Mouse (Mus musculus) MEL (cell line): Measurements from ENCODE around the gene Erlin1. TPM values are rescaled to one million over a fixed set of nuclear protein-coding genes. Genes with fewer than 3 reads are reported as not detected.

Experiments
- DNase-seq: peaks from one replicate; pipeline ENCODE4 v3.0.0; 2011; ENCODE audit warnings: low read depth, low spot score
- H3K27ac ChIP-seq: 2 replicates; pipeline ENCODE4 v1.5.1; 2012; ENCODE audit warnings: low read depth, mild to moderate bottlenecking, control low read depth, low read length, moderate library complexity; ENCODE audit not compliant: control insufficient read depth
- H3K27me3 ChIP-seq, 2 experiments: fragments of 150-350 bp in 1 of 2; sonication (generic) in 1 of 2; 2 replicates each; pipeline ENCODE4 v1.6.1; 2012; ENCODE audit warnings: low read length in 2 of 2, mild to moderate bottlenecking in 2 of 2, improper control_type of control experiment in 1 of 2, moderate library complexity in 1 of 2; ENCODE audit not compliant: insufficient read depth in 2 of 2, control insufficient read depth in 1 of 2
- H3K36me3 ChIP-seq, 2 experiments: 2 replicates each; pipeline ENCODE4 v1.6.1; 2012 to 2014; ENCODE audit warnings: low read length in 2 of 2, improper control_type of control experiment in 1 of 2, inconsistent platforms in 1 of 2, mild to moderate bottlenecking in 1 of 2; ENCODE audit not compliant: insufficient read depth in 2 of 2, control insufficient read depth in 1 of 2
- H3K4me1 ChIP-seq, 2 experiments: fragments of 150-350 bp in 1 of 2; sonication (generic) in 1 of 2; 2 replicates each; pipeline ENCODE4 v1.6.1; 2012; ENCODE audit warnings: low read length in 2 of 2, improper control_type of control experiment in 1 of 2, mild to moderate bottlenecking in 1 of 2; ENCODE audit not compliant: insufficient read depth in 2 of 2, control insufficient read depth in 1 of 2
- H3K4me3 ChIP-seq, 2 experiments: fragments of 150-350 bp in 1 of 2; sonication (generic) in 1 of 2; 2 replicates each; pipeline ENCODE4 v1.5.1; 2012; ENCODE audit warnings: low read depth in 2 of 2, low read length in 2 of 2, mild to moderate bottlenecking in 2 of 2, moderate library complexity in 2 of 2, control low read depth in 1 of 2, improper control_type of control experiment in 1 of 2; ENCODE audit not compliant: control insufficient read depth in 1 of 2, insufficient read depth in 1 of 2
- H3K79me2 ChIP-seq: 2 replicates; pipeline ENCODE4 v1.6.1; 2012; ENCODE audit warnings: mild to moderate bottlenecking, low read length, moderate library complexity; ENCODE audit not compliant: control insufficient read depth, poor library complexity, insufficient read depth
- H3K9ac ChIP-seq: 2 replicates; pipeline ENCODE4 v1.6.1; 2012; ENCODE audit warnings: low read depth, mild to moderate bottlenecking, control low read depth, low read length, moderate library complexity; ENCODE audit not compliant: control insufficient read depth, poor library complexity, severe bottlenecking
- H3K9me3 ChIP-seq: fragments of 150-350 bp; sonication (generic); replicated peaks from 2 replicates; pipeline ENCODE4 v1.6.1; 2012; ENCODE audit warnings: mild to moderate bottlenecking, low read length, improper control_type of control experiment, moderate library complexity; ENCODE audit not compliant: insufficient read depth
- BHLHE40 ChIP-seq: IDR thresholded peaks from 2 replicates; pipeline ENCODE4 v1.6.1; 2012; ENCODE audit warnings: low read depth, mild to moderate bottlenecking, inconsistent platforms, low read length, improper control_type of control experiment, borderline replicate concordance
- CHD1 ChIP-seq: IDR thresholded peaks from 2 replicates; pipeline ENCODE4 v1.6.1; 2012; ENCODE audit warnings: low read depth, mild to moderate bottlenecking, inconsistent platforms, low read length, improper control_type of control experiment
- CTCF ChIP-seq, 3 experiments: IDR thresholded peaks in 2 of 3; conservative IDR thresholded peaks in 1 of 3; 2 replicates each; pipeline ENCODE4 v1.5.1; 2011 to 2012; ENCODE audit warnings: low read length in 3 of 3, low read depth in 2 of 3, mild to moderate bottlenecking in 2 of 3, improper control_type of control experiment in 1 of 3, inconsistent platforms in 1 of 3, mixed read lengths in 1 of 3, moderate library complexity in 1 of 3; ENCODE audit not compliant: control insufficient read depth in 1 of 3, insufficient read depth in 1 of 3, poor library complexity in 1 of 3, severe bottlenecking in 1 of 3
- E2F4 ChIP-seq: IDR thresholded peaks from 2 replicates; pipeline ENCODE4 v1.6.1; 2011; ENCODE audit warnings: low read depth, low read length, improper control_type of control experiment, borderline replicate concordance
- ELF1 ChIP-seq: IDR thresholded peaks from 2 replicates; pipeline ENCODE4 v1.6.1; 2014; ENCODE audit warnings: low read depth, mild to moderate bottlenecking, inconsistent platforms, low read length, improper control_type of control experiment, moderate library complexity
- EP300 ChIP-seq, 2 experiments: IDR thresholded peaks; 2 replicates each; pipeline ENCODE4 v1.6.1; 2011; ENCODE audit warnings: improper control_type of control experiment in 2 of 2, low read length in 2 of 2, low read depth in 1 of 2, mild to moderate bottlenecking in 1 of 2
- ETS1 ChIP-seq: IDR thresholded peaks from 2 replicates; pipeline ENCODE4 v1.6.1; 2012; ENCODE audit warnings: low read depth, mild to moderate bottlenecking, inconsistent platforms, low read length, improper control_type of control experiment, moderate library complexity
- GABPA ChIP-seq: IDR thresholded peaks from 2 replicates; pipeline ENCODE4 v1.6.1; 2012; ENCODE audit warnings: low read depth, mild to moderate bottlenecking, inconsistent platforms, low read length, improper control_type of control experiment, moderate library complexity
- GATA1 ChIP-seq: IDR thresholded peaks from 2 replicates; pipeline ENCODE4 v1.6.1; 2011; ENCODE audit warnings: low read depth, low read length, improper control_type of control experiment
- KAT2A ChIP-seq: conservative IDR thresholded peaks from 2 replicates; pipeline ENCODE4 v1.6.1; 2012; ENCODE audit warnings: low read depth, low read length, improper control_type of control experiment, inconsistent platforms
- MAX ChIP-seq: IDR thresholded peaks from 2 replicates; pipeline ENCODE4 v1.6.1; 2011; ENCODE audit warnings: low read length, improper control_type of control experiment
- MEF2A ChIP-seq: IDR thresholded peaks from 2 replicates; pipeline ENCODE4 v1.6.1; 2014; ENCODE audit warnings: low read depth, mild to moderate bottlenecking, inconsistent platforms, low read length, improper control_type of control experiment; ENCODE audit not compliant: poor library complexity, insufficient replicate concordance, severe bottlenecking; ENCODE audit errors: extremely low read depth
- MXI1 ChIP-seq: IDR thresholded peaks from 2 replicates; pipeline ENCODE4 v1.6.1; 2011; ENCODE audit warnings: mild to moderate bottlenecking, low read depth, low read length, improper control_type of control experiment
- MYC ChIP-seq: IDR thresholded peaks from 2 replicates; pipeline ENCODE4 v1.6.1; 2011; ENCODE audit warnings: low read depth, mild to moderate bottlenecking, low read length, improper control_type of control experiment, moderate library complexity
- POLR2AphosphoS5 ChIP-seq: IDR thresholded peaks from 2 replicates; pipeline ENCODE4 v1.6.1; 2012; ENCODE audit warnings: low read depth, borderline replicate concordance, mild to moderate bottlenecking, inconsistent platforms, low read length, moderate library complexity, mixed read lengths
- RCOR1 ChIP-seq: IDR thresholded peaks from 2 replicates; pipeline ENCODE4 v1.6.1; 2012; ENCODE audit warnings: low read depth, mild to moderate bottlenecking, inconsistent platforms, low read length, improper control_type of control experiment
- SIN3A ChIP-seq: IDR thresholded peaks from 2 replicates; pipeline ENCODE4 v1.6.1; 2012; ENCODE audit warnings: low read length, improper control_type of control experiment, inconsistent platforms
- TCF12 ChIP-seq: IDR thresholded peaks from 2 replicates; pipeline ENCODE4 v1.6.1; 2014; ENCODE audit warnings: low read depth, mild to moderate bottlenecking, inconsistent platforms, low read length, improper control_type of control experiment, moderate library complexity
- UBTF ChIP-seq: IDR thresholded peaks from 2 replicates; pipeline ENCODE4 v1.6.1; 2012; ENCODE audit warnings: low read depth, mild to moderate bottlenecking, inconsistent platforms, low read length, improper control_type of control experiment, moderate library complexity, borderline replicate concordance; ENCODE audit not compliant: insufficient read depth
- USF2 ChIP-seq, 2 experiments: IDR thresholded peaks; 2 replicates each; pipeline ENCODE4 v1.6.1; 2011 to 2012; ENCODE audit warnings: improper control_type of control experiment in 2 of 2, low read length in 2 of 2, borderline replicate concordance in 1 of 2, inconsistent platforms in 1 of 2, low read depth in 1 of 2, mild to moderate bottlenecking in 1 of 2; ENCODE audit not compliant: insufficient read depth in 1 of 2
- ZC3H11A ChIP-seq: IDR thresholded peaks from 2 replicates; pipeline ENCODE4 v1.6.1; 2012; ENCODE audit warnings: low read depth, mild to moderate bottlenecking, inconsistent platforms, low read length, improper control_type of control experiment
- ZKSCAN1 ChIP-seq: IDR thresholded peaks from 2 replicates; pipeline ENCODE4 v1.6.1; 2012; ENCODE audit warnings: low read depth, mild to moderate bottlenecking, inconsistent platforms, low read length, improper control_type of control experiment, moderate library complexity
- ZMIZ1 ChIP-seq: IDR thresholded peaks from 2 replicates; pipeline ENCODE4 v1.6.1; 2012; ENCODE audit warnings: low read depth, mild to moderate bottlenecking, inconsistent platforms, low read length, improper control_type of control experiment, moderate library complexity
- ZNF384 ChIP-seq: IDR thresholded peaks from 2 replicates; pipeline ENCODE4 v1.6.1; 2012; ENCODE audit warnings: low read depth, mild to moderate bottlenecking, inconsistent platforms, low read length, improper control_type of control experiment
- polyA plus RNA-seq, 2 experiments: library from polyadenylated mRNA; stranded (reverse) in 1 of 2; unstranded in 1 of 2; fragments of >175 nt in 1 of 2; fragments of >200 nt in 1 of 2; gene quantifications; 2 replicates each; pipeline versions ENCODE4 v1.2.1 to v1.2.4; 2012; ENCODE audit warnings: low replicate concordance in 2 of 2, low read depth in 1 of 2; ENCODE audit not compliant: insufficient read length in 2 of 2, insufficient read depth in 1 of 2, missing spikeins in 1 of 2
- total RNA-seq: library from RNA; depleted of rRNA; stranded (reverse); fragments of 300-350 nt; gene quantifications from 2 replicates; pipeline ENCODE4 v1.2.3, GENCODE M21; 2012

Gene Erlin1
- total and polyA plus RNA-seq, 3 experiments: 25.0 to 108 (median 39.5) TPM

DNA sequence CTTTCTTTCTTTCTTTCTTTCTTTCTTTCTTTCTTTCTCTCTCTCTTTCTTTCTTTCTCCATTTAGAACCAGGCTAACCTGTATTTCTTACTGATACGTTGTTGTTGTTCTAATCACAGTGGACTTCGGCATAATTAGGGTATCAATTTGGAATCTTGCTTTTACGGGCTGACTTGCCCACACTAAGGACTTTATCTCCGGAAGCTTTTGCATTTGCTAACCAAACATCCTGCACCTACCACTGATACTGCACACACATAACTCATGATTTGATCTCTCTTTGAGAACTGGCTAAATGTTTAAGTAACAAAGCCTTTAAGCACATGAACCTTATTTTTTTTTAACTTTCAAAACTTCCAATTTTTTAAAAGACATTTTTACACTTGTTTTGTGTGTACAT, 19.2 kb downstream of the Erlin1 start:
- no peaks in the 10 kb centered on the region for H3K9me3 ChIP-seq
- H3K36me3 ChIP-seq: peaks cover 26 to 28% of the 10 kb centered on the region in 2 experiments
- no peak overlapping the region for H3K4me3 ChIP-seq
- no peaks in the 10 kb centered on the region; the same call in 1 of the 2 replicates for H3K79me2 ChIP-seq
- H3K9ac ChIP-seq: no peak overlapping the region
- no peak overlapping the region for H3K27ac ChIP-seq
- TF ChIP-seq TCF12 (peak; percentile 53; the same call in 1 of the 2 replicates), RCOR1 (peak; percentile 68), ETS1 (0 out of 2 replicates have a peak, but pooled peaks have one; percentile 37), ZNF384 (peak; percentile 38; the same call in 1 of the 2 replicates), MYC (0 out of 2 replicates have a peak, but pooled peaks have one; percentile 25), EP300 (IDR thresholded peaks at IDR 0.05; ENCODE audit: low read depth in 1 of 2, low read length in 2 of 2) (peak; percentile 61 to 69), MXI1 (0 out of 2 replicates have a peak, but pooled peaks have one; percentile 28), UBTF (no peak), POLR2AphosphoS5 (no peak), GATA1 (peak; percentile 61), MAX (no peak)
- TF ChIP-seq, all 39 proteins: peak for 8
- Histone ChIP-seq H3K4me1 (peaks cover 5 to 12% of the 10 kb centered on the region in 2 experiments), H3K27me3 (no peaks in the 10 kb centered on the region)
- no peak for DNase-seq

DNA sequence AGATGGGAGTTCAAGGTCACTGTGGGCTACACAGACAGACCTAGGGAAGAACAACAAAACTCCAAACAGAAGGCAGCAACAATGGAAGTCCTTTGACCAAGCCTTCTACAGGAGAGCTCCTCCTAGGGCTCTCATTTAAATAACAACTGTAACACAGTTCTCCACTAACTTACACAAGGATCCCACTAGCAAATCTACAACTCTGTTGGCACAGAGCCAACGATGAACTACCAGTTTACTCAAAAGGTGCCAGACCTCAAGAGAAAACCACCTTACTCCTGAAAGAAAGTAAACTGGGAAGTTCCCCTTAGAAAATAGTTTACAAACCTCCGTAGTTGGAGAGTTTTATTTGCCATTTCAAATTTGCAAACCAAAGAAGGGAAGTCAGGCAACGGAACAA, 20.3 kb downstream of the Erlin1 start:
- no peaks in the 10 kb centered on the region for H3K9me3 ChIP-seq
- peak; percentile 56 for DNase-seq
- TF ChIP-seq GATA1 (no peak), ZMIZ1 (no peak), USF2 (IDR thresholded peaks at IDR 0.05; ENCODE audit: borderline replicate concordance in 1 of 2, insufficient read depth in 1 of 2, low read depth in 1 of 2, low read length in 2 of 2) (no peak), CHD1 (no peak), ZKSCAN1 (no peak), GABPA (no peak), ETS1 (no peak), ZC3H11A (no peak), POLR2AphosphoS5 (no peak), BHLHE40 (no peak), CTCF (IDR thresholded peaks at IDR 0.05 in 2 of 3, conservative IDR thresholded peaks at IDR 0.05 in 1 of 3; ENCODE audit: control insufficient read depth in 1 of 3, insufficient read depth in 1 of 3, low read depth in 2 of 3, low read length in 3 of 3, poor library complexity in 1 of 3, severe bottlenecking in 1 of 3) (no peak), MEF2A (no peak), E2F4 (no peak), ELF1 (no peak), KAT2A (no peak), SIN3A (no peak)
- no peak overlapping the region for H3K4me3 ChIP-seq
- no peaks in the 10 kb centered on the region for H3K27me3 ChIP-seq
- H3K79me2 ChIP-seq: no peaks in the 10 kb centered on the region; the same call in 1 of the 2 replicates
- H3K36me3 ChIP-seq: peaks cover 28 to 30% of the 10 kb centered on the region in 2 experiments
- H3K9ac ChIP-seq: no peak overlapping the region
- H3K4me1 ChIP-seq: peaks cover 8 to 12% of the 10 kb centered on the region in 2 experiments
- H3K27ac ChIP-seq: no peak overlapping the region
